Mouse (Mus musculus): Measurements from ENCODE around the gene Smoc2. TPM values are rescaled to one million over a fixed set of nuclear protein-coding genes. Genes with fewer than 3 reads are reported as not detected.

Gene Smoc2
- polyA plus RNA-seq (2016; fragmentation: Nextera tagmentation; extraction: Ambion mirVana): 12.3 and 24.0 TPM in 2 replicates

- no peaks in the 10 kb centered on the region for H3K9me3 ChIP-seq
- peak within 1 kb of the TSS; percentile 77 for H3K4me2 ChIP-seq (replicated peaks)
- H3K4me1 ChIP-seq: peaks cover 18% of the 10 kb centered on the region
- peaks cover 67% of the 10 kb centered on the region for H3K27me3 ChIP-seq
- H3K4me3 ChIP-seq: peak within 1 kb of the TSS; percentile 44
- no peak within 1 kb of the TSS for H3K27ac ChIP-seq (replicated peaks)
- ATAC-seq (ENCODE audit: low FRiP score, low read depth): peak; percentile 47; the same call in 1 of the 2 replicates
- WGBS: under 1% methylated on average over 54 of the region's 61 CpGs
- 0 out of 2 replicates have a peak within 1 kb of the TSS, but pooled peaks have one; percentile 15 for H3K9ac ChIP-seq (replicated peaks)
- no peaks in the 10 kb centered on the region for H3K36me3 ChIP-seq
These were observed at the start of gene Smoc2 for GRCm38 (mm10) chr17:14279177-14279965. Gene Smoc2, plus strand, starts transcription at chr17:14279506.

- Histone ChIP-seq H3K4me2 (replicated peaks) (no peak overlapping the region), H3K27me3 (peaks cover 6% of the 10 kb centered on the region; the same call in 1 of the 2 replicates), H3K9ac (replicated peaks) (no peak overlapping the region), H3K9me3 (no peaks in the 10 kb centered on the region), H3K36me3 (no peaks in the 10 kb centered on the region), H3K27ac (replicated peaks) (no peak overlapping the region), H3K4me3 (no peak overlapping the region), H3K4me1 (no peaks in the 10 kb centered on the region)
- no peak for ATAC-seq (ENCODE audit: low FRiP score, low read depth)
- 18% methylated on average over 13 of the region's 13 CpGs for WGBS
These were observed 48.4 kb upstream of the Smoc2 start for GRCm38 (mm10) chr17:14230698-14231430.

DNA sequence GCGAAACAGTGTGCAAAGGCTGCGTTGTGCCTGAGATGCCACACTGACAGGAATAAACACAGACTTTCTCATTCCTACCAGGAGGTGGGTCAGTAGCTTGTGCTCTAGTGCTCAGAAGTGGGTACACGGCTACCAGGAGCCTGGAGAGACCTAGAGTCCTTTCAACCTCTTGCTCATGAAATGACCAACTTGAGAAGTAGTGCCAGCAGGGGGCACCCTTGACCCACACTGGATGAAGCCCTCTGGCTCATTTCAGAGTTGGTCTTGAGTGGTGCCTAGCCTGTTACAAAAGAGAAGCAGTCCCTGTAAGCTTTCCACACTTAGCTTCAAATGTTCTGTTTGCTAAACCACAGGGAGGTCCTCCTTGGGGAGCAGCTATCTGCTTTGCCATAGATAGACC, 46.7 kb upstream of the Smoc2 start:
- H3K36me3 ChIP-seq: no peaks in the 10 kb centered on the region
- 52% methylated on average over 3 of the region's 3 CpGs for WGBS
- no peak overlapping the region for H3K9ac ChIP-seq (replicated peaks)
- 0 out of 2 replicates have a peak, but pooled peaks have one; percentile 41 for ATAC-seq (ENCODE audit: low FRiP score, low read depth)
- H3K4me3 ChIP-seq: no peak overlapping the region
- H3K27ac ChIP-seq (replicated peaks): no peak overlapping the region
- no peaks in the 10 kb centered on the region for H3K4me1 ChIP-seq
- H3K9me3 ChIP-seq: no peaks in the 10 kb centered on the region
- peaks cover 6% of the 10 kb centered on the region; the same call in 1 of the 2 replicates for H3K27me3 ChIP-seq
- H3K4me2 ChIP-seq (replicated peaks): no peak overlapping the region

DNA sequence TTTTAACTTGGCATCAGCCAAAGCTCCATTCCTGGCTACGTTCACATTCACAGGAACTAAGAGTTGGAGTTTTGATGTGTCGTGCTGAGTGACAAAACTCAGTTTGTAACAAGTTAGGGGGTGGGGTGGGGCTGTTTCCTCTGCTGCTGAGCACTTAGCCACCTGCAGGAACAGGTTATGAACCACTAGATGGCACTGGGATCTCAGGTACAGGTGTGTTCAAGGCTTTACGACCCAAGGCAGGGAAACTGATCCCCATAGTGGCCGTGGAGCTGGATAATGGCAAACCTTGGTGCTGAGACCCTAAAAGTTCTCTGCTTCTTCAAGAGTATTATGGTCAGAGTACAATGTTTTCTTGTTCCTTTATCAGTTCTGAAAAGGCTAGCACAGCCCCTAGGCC, 45.6 kb upstream of the Smoc2 start:
- H3K9me3 ChIP-seq: no peaks in the 10 kb centered on the region
- H3K27ac ChIP-seq (replicated peaks): no peak overlapping the region
- peaks cover 6% of the 10 kb centered on the region; the same call in 1 of the 2 replicates for H3K27me3 ChIP-seq
- no peak overlapping the region for H3K4me2 ChIP-seq (replicated peaks)
- no peak for ATAC-seq (ENCODE audit: low FRiP score, low read depth)
- no peak overlapping the region for H3K4me3 ChIP-seq
- 60% methylated on average over 4 of the region's 4 CpGs for WGBS
- H3K9ac ChIP-seq (replicated peaks): no peak overlapping the region
- no peaks in the 10 kb centered on the region for H3K36me3 ChIP-seq
- H3K4me1 ChIP-seq: no peaks in the 10 kb centered on the region

GRCm38 (mm10) chr17:14234774-14235389, 44.4 kb upstream of the Smoc2 start:
- no peak overlapping the region for H3K4me2 ChIP-seq (replicated peaks)
- ATAC-seq (ENCODE audit: low FRiP score, low read depth): no peak

GRCm38 (mm10) chr17:14237134-14237533, 42.2 kb upstream of the Smoc2 start:
- no peak for ATAC-seq (ENCODE audit: low FRiP score, low read depth)
- Histone ChIP-seq H3K4me3 (no peak overlapping the region), H3K4me2 (replicated peaks) (no peak overlapping the region), H3K27ac (replicated peaks) (no peak overlapping the region), H3K9me3 (no peaks in the 10 kb centered on the region), H3K4me1 (no peaks in the 10 kb centered on the region), H3K9ac (replicated peaks) (no peak overlapping the region), H3K27me3 (no peaks in the 10 kb centered on the region), H3K36me3 (no peaks in the 10 kb centered on the region)
- 85% methylated on average over 6 of the region's 6 CpGs for WGBS

More at GRCm38 (mm10) chr17:14234774-14235389, 44.4 kb upstream of the Smoc2 start:
- peaks cover 6% of the 10 kb centered on the region; the same call in 1 of the 2 replicates for H3K27me3 ChIP-seq
- H3K36me3 ChIP-seq: no peaks in the 10 kb centered on the region
- H3K4me1 ChIP-seq: no peaks in the 10 kb centered on the region
- 69% methylated on average over 12 of the region's 12 CpGs for WGBS
- no peak overlapping the region for H3K9ac ChIP-seq (replicated peaks)
- no peak overlapping the region for H3K4me3 ChIP-seq
- no peak overlapping the region for H3K27ac ChIP-seq (replicated peaks)
- no peaks in the 10 kb centered on the region for H3K9me3 ChIP-seq

- H3K27ac ChIP-seq (replicated peaks): no peak overlapping the region
- no peak overlapping the region for H3K9ac ChIP-seq (replicated peaks)
- no peak for ATAC-seq (ENCODE audit: low FRiP score, low read depth)
- no peak overlapping the region for H3K4me2 ChIP-seq (replicated peaks)
- WGBS: 88% methylated on average over 10 of the region's 10 CpGs
- H3K27me3 ChIP-seq: no peaks in the 10 kb centered on the region
- no peaks in the 10 kb centered on the region for H3K36me3 ChIP-seq
- no peaks in the 10 kb centered on the region for H3K9me3 ChIP-seq
- H3K4me1 ChIP-seq: no peaks in the 10 kb centered on the region
- no peak overlapping the region for H3K4me3 ChIP-seq
These were observed 39.3 kb upstream of the Smoc2 start for GRCm38 (mm10) chr17:14239960-14240359.

GRCm38 (mm10) chr17:14242634-14243033, 36.7 kb upstream of the Smoc2 start:
- ATAC-seq (ENCODE audit: low FRiP score, low read depth): no peak
- Histone ChIP-seq H3K4me2 (replicated peaks) (no peak overlapping the region), H3K4me1 (no peaks in the 10 kb centered on the region), H3K27me3 (no peaks in the 10 kb centered on the region), H3K36me3 (no peaks in the 10 kb centered on the region), H3K9me3 (no peaks in the 10 kb centered on the region), H3K27ac (replicated peaks) (no peak overlapping the region), H3K4me3 (no peak overlapping the region), H3K9ac (replicated peaks) (no peak overlapping the region)
- 91% methylated on average over 8 of the region's 8 CpGs for WGBS

DNA sequence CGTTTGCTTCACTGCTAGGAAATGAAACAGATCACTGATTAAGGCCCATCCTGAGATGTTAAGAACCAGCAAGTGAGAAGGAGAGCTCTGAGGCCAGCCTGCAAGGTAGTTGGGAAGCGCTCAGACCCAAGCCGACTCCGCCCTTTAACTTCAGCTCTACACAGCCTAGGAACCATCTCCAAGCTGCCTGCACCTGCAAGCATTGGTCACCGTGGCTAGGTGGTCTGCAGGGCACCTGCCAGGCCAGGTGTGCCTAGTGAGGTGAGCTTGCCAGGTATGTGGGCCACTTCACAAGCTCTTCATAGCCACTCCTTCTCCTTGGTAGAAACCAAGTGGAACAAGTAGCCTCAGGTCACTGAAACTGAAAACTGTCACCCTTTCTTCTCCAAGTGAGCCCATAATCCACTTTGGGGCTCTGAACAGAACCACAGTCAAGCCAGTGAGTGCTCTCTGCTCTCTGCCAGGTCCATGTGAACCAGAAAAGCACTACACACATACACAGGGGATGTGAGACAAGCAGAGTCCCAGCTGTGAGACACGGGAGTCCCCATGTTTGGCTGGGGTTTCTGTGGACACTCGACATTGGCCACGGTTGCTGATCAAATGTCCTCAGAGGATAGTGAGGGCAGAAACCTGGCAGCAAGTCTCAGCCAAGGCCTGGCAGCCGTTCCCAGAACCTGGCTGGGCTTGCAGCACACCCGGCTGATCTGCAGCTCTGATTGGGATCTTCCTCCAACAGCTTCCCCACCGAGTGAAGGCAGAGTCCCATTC, 34.9 kb upstream of the Smoc2 start:
- Histone ChIP-seq H3K4me1 (no peaks in the 10 kb centered on the region), H3K9me3 (no peaks in the 10 kb centered on the region), H3K9ac (replicated peaks) (no peak overlapping the region), H3K27me3 (no peaks in the 10 kb centered on the region), H3K36me3 (no peaks in the 10 kb centered on the region), H3K4me2 (replicated peaks) (no peak overlapping the region), H3K4me3 (no peak overlapping the region), H3K27ac (replicated peaks) (no peak overlapping the region)
- WGBS: 73% methylated on average over 11 of the region's 11 CpGs
- ATAC-seq (ENCODE audit: low FRiP score, low read depth): no peak

DNA sequence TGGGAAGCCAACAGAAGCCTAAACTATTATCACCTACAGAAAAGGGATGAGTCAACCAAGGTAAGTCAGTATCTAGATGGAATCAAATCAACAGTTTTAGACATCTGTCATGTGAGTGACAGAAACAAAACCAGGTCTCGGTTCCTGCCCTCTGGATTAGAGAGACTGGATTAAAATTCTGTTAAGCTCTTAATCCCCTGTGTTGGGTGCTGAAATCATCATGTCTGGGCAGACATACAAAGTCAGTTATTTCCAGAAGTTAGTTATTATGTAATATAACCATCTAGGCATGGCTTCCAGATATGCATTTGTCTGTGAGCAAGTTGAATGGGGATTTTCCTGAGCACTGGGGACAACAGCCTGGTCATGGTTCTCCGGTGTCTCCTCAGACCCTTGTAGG, 33.0 kb upstream of the Smoc2 start:
- Histone ChIP-seq H3K36me3 (no peaks in the 10 kb centered on the region), H3K4me3 (no peak overlapping the region), H3K27me3 (no peaks in the 10 kb centered on the region), H3K9ac (replicated peaks) (no peak overlapping the region), H3K27ac (replicated peaks) (no peak overlapping the region), H3K9me3 (no peaks in the 10 kb centered on the region), H3K4me2 (replicated peaks) (no peak overlapping the region), H3K4me1 (no peaks in the 10 kb centered on the region)
- WGBS: 62% methylated on average over 2 of the region's 2 CpGs
- ATAC-seq (ENCODE audit: low FRiP score, low read depth): no peak

GRCm38 (mm10) chr17:14247931-14248330, 31.4 kb upstream of the Smoc2 start:
- ATAC-seq (ENCODE audit: low FRiP score, low read depth): no peak
- Histone ChIP-seq H3K9ac (replicated peaks) (no peak overlapping the region), H3K4me1 (no peaks in the 10 kb centered on the region), H3K27me3 (no peaks in the 10 kb centered on the region), H3K4me2 (replicated peaks) (no peak overlapping the region), H3K36me3 (no peaks in the 10 kb centered on the region), H3K9me3 (no peaks in the 10 kb centered on the region), H3K27ac (replicated peaks) (no peak overlapping the region), H3K4me3 (no peak overlapping the region)
- 91% methylated on average over 8 of the region's 8 CpGs for WGBS
